Mouse (Mus musculus): ENCODE data around the gene St5. TPM values are rescaled to one million over a fixed set of nuclear protein-coding genes. Genes with fewer than 3 reads are reported as not detected.

St5 gene
- polyA plus RNA-seq, 1 experiment from 2014 or later, result 21.7 TPM

DNA sequence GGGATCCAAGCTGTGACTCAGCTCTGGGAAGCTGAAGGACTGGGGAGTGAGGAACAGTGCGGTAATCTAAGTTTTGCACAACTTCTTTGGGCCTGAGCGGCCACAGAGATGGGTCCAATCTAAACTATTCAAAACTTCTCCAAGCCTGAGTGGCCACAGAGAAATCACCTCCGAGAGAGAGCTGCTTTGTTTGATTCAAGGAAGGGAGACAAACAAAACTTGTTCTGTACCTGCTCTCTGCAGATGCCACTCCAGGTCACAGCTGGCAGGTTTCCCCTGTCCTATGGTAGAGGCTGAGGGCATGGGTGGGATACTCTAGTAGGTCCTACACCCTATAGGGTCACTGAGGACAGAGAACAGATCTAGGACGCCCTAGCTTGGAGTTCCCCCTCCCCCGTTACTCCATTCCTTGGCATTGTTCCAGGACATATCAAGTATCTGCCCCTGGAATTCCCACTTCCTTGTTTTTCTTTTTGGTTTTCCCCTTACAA is 89.8 kb downstream of the St5 start:
- no peak overlapping the region for H3K27ac ChIP-seq
- WGBS, result 64% methylated on average over 5 of the region's 5 CpGs
- ATAC-seq, result no peak

DNA sequence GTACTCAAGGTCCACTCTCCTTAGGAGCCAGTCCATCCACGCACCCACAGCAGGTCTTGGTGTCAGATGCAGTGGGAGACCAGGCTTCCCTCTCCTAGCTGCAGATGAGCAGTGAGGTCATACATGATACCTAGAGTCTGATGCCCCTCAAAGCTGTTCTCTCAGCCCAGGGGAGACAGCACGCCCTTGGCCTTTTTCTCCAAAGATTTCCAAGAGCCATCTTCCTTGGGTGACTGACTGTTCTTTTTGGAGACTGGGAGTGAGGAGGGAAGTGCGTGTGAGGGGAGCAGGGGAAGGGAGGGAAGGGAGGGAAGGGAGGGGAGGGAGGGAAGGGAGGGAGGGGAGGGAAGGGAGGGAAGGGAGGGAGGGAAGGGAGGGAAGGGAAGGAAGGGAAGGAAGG is 90.4 kb downstream of the St5 start:
- no peak overlapping the region for H3K4me2 ChIP-seq (replicated peaks)
- H3K27ac ChIP-seq, result peak overlapping the region; percentile 78

More for the DNA sequence above, 89.8 kb downstream of the St5 start:
- 0 out of 2 replicates have a peak overlapping the region, but pooled peaks have one; percentile 2 for H3K4me2 ChIP-seq (replicated peaks)
- peaks cover 57% of the 10 kb centered on the region for H3K4me1 ChIP-seq (replicated peaks)
- no peaks in the 10 kb centered on the region for H3K36me3 ChIP-seq
- H3K9ac ChIP-seq (replicated peaks), result no peak overlapping the region
- H3K9me3 ChIP-seq, result no peaks in the 10 kb centered on the region
- H3K4me3 ChIP-seq (replicated peaks), result no peak overlapping the region
- H3K27me3 ChIP-seq, result no peaks in the 10 kb centered on the region

DNA sequence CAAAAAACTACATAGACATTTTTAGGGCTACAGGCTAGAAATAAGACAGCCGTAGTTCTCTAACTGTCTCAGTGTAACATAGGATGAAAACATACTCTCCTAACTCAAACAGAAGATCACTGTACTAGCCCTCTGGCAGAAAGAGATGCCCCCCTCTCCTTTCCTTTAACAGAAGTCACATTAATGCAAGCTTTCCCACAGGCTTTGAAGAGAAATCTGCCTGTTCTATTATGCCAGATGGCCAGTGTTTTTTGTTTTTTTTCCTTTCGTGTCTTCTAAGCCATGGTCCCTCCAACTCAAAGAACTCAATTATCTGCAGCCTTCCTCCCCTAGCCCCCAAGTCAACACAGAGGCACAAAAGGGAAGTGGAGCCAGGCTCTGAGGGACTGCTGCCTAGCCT is 90.9 kb downstream of the St5 start:
- H3K4me3 ChIP-seq (replicated peaks), result no peak overlapping the region
- H3K36me3 ChIP-seq, result no peaks in the 10 kb centered on the region
- H3K9ac ChIP-seq (replicated peaks), result no peak overlapping the region
- peaks cover 64% of the 10 kb centered on the region for H3K4me1 ChIP-seq (replicated peaks)
- no peak for ATAC-seq
- WGBS, result 27% methylated on average over 2 of the region's 2 CpGs
- no peaks in the 10 kb centered on the region for H3K27me3 ChIP-seq
- H3K27ac ChIP-seq, result peak overlapping the region; percentile 78
- H3K9me3 ChIP-seq, result no peaks in the 10 kb centered on the region
- no peak overlapping the region for H3K4me2 ChIP-seq (replicated peaks)

More for the DNA sequence above, 90.4 kb downstream of the St5 start:
- 77% methylated on average over 2 of the region's 3 CpGs for WGBS
- no peaks in the 10 kb centered on the region for H3K9me3 ChIP-seq
- H3K4me3 ChIP-seq (replicated peaks), result no peak overlapping the region
- H3K27me3 ChIP-seq, result no peaks in the 10 kb centered on the region
- no peaks in the 10 kb centered on the region for H3K36me3 ChIP-seq
- H3K9ac ChIP-seq (replicated peaks), result no peak overlapping the region
- H3K4me1 ChIP-seq (replicated peaks), result peaks cover 59% of the 10 kb centered on the region
- ATAC-seq, result no peak

DNA sequence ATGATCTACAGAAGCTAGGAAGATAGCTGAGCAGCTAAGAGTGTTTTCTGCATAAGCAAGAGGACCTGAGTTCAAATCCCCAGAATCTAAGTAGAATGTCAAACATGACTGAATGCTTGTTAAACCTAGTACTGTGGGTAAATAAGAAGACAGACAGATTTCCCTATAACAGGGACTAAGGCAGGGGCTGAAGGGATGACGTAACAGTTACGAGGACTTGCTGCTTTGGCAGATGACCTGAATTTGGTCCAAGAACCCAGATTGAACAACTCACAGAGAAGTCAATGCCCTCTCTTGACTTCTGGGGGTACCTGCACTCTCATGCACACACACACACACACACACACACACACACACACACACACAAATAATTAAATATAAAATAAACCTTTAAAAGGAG is 93.1 kb downstream of the St5 start:
- H3K4me2 ChIP-seq (replicated peaks), result no peak overlapping the region

DNA sequence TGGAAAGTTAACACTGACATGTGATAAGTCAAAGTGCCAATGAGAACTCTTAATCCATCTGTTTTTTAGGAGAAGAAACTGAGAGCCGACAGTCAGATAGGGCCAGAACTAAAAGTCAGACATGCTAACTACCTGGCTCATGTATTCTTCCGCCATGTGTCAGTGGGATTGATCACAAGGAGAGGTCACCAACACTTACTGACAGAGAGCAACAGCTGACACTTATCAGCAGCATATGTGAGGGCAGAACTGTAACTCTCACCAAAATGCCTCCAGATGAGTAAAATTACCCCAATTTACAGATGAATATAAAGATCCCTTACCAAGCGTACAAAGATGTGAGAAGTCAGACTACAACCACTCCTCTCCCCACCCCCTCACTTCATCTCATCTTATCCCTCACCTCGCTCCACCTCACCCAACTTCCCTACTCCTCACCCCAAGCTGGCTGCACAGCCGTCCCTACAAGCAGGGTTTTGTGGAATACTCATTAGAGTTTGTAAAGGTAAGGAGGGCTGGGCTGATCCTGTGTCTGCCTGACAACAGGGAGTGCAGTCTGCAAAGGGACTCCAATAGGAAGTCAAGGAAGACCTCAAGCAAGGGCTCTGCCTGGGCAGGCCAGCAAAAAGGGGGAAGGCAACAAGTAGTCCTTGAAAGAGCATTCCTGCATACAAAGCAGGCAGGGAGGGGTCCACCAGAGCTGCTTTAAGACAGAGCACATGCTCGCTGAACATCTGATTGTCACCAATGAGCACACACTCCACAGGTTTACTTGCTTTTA is 93.7 kb downstream of the St5 start:
- WGBS, result 54% methylated on average over 6 of the region's 6 CpGs
- ATAC-seq, result no peak

More for the DNA sequence above, 93.1 kb downstream of the St5 start:
- H3K9me3 ChIP-seq, result no peaks in the 10 kb centered on the region
- H3K4me1 ChIP-seq (replicated peaks), result peaks cover 44% of the 10 kb centered on the region
- ATAC-seq, result no peak
- H3K9ac ChIP-seq (replicated peaks), result no peak overlapping the region
- whole genome bisulfite sequencing, result 89% methylated on average over 2 of the region's 2 CpGs
- no peaks in the 10 kb centered on the region for H3K36me3 ChIP-seq
- no peak overlapping the region for H3K27ac ChIP-seq
- no peaks in the 10 kb centered on the region for H3K27me3 ChIP-seq
- H3K4me3 ChIP-seq (replicated peaks), result no peak overlapping the region

DNA sequence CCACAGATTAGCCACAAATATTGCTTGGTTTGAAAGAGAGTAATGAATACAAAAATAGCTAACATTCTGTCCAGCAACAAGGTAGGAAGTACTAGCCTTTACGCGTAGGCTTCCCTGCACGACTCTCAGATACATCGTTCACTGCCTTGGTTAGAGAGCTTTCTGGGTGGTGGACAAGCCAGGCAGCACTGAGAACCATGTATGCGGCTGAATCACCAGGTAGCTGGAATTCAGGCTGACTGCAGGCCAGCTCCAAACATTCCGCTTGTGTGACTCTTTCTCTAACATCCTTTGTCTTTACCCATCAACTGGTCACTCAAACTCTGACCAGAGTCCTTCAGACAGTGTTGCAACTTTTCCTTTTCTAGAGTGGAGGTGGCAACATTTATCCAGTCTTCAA is 94.6 kb downstream of the St5 start:
- WGBS, result 91% methylated on average over 6 of the region's 6 CpGs

More for the DNA sequence above, 93.7 kb downstream of the St5 start:
- H3K4me2 ChIP-seq (replicated peaks), result no peak overlapping the region
- no peak overlapping the region for H3K9ac ChIP-seq (replicated peaks)
- no peaks in the 10 kb centered on the region for H3K9me3 ChIP-seq
- peaks cover 38% of the 10 kb centered on the region for H3K4me1 ChIP-seq (replicated peaks)
- no peaks in the 10 kb centered on the region for H3K36me3 ChIP-seq
- H3K27me3 ChIP-seq, result no peaks in the 10 kb centered on the region
- no peak overlapping the region for H3K27ac ChIP-seq
- no peak overlapping the region for H3K4me3 ChIP-seq (replicated peaks)

DNA sequence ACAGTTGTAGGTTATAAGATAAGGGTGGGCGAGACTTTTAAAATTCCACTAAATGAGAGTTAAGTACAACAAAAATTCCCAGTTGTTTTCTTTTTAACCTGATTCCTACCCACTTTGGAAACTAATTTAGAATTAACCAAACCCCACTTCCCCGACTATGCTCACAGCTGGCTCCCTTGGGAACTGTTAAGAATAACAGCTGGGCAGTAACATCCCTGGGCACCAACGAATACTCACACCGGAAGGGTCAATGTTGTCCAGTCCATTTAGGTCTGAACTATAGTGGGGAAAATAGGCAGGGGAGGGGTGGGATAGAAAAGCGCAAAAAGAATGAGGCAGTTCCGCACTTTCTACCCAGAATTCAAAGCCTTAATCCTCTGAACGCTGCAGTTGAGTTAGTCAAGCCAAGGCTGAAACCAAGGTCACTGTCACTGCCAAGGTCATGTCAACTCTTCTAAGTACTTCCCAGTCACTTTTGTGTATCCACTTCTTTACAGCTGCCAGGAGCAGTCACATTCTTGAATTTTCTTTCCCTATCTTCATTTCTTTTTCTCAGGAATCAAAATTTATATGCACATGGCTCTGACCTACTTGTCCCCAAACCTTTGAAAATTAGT is 96.3 kb downstream of the St5 start:
- WGBS, result 71% methylated on average over 7 of the region's 7 CpGs
- H3K27ac ChIP-seq, result no peak overlapping the region
- ATAC-seq, result no peak
- H3K4me2 ChIP-seq (replicated peaks), result no peak overlapping the region
- H3K4me3 ChIP-seq (replicated peaks), result no peak overlapping the region
- no peak overlapping the region for H3K9ac ChIP-seq (replicated peaks)
- no peaks in the 10 kb centered on the region for H3K27me3 ChIP-seq
- no peaks in the 10 kb centered on the region for H3K9me3 ChIP-seq
- H3K4me1 ChIP-seq (replicated peaks), result peaks cover 21% of the 10 kb centered on the region
- H3K36me3 ChIP-seq, result no peaks in the 10 kb centered on the region

More for the DNA sequence above, 94.6 kb downstream of the St5 start:
- Histone ChIP-seq H3K9ac (replicated peaks) (no peak overlapping the region), H3K36me3 (no peaks in the 10 kb centered on the region), H3K27ac (no peak overlapping the region), H3K4me1 (replicated peaks) (peaks cover 32% of the 10 kb centered on the region), H3K4me3 (replicated peaks) (no peak overlapping the region), H3K9me3 (no peaks in the 10 kb centered on the region), H3K4me2 (replicated peaks) (no peak overlapping the region), H3K27me3 (no peaks in the 10 kb centered on the region)
- ATAC-seq, result no peak

DNA sequence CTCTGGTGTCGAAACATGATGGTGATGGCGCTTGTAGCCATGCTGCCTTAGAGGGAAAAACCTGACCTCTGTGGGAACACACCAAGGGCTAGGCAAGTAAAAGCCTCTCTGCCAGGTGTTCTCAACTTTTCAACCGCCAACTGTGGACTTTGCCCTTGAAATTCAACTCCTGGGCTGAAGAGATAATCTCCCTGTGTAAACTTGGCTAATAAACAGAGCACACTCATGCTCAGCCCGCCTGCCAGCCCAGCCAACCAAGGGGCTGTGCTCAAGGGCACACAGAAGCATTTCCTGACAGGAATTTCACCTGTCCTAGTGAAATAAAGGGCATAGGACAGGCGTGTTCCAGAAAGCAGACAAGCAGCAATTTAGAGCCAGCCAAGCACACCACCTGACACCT is 100.8 kb downstream of the St5 start:
- H3K9me3 ChIP-seq, result no peaks in the 10 kb centered on the region
- 84% methylated on average over 5 of the region's 5 CpGs for WGBS
- ATAC-seq, result no peak

DNA sequence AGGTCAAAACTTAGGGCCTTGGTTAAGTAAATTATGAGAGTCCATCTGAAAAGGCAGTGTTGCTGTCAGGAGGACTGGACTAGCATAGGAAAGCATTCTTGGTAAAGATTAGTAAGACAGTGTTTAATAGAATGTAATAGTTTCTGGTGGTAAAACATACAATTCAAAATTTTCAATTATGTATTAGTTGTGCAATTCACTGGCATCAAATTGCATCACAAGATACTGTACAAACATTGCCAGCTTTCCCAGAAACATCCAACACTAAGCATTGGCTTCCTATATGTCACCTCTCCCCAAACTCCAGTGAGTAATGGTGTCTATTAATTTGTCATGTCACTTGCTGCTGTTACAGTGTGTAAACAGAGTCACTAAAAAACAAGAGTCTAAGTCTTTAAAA is 101.4 kb downstream of the St5 start:
- H3K4me2 ChIP-seq (replicated peaks), result no peak overlapping the region
- ATAC-seq, result no peak
- H3K9me3 ChIP-seq, result no peaks in the 10 kb centered on the region
- no peak overlapping the region for H3K4me3 ChIP-seq (replicated peaks)
- no peaks in the 10 kb centered on the region for H3K27me3 ChIP-seq
- H3K9ac ChIP-seq (replicated peaks), result no peak overlapping the region
- H3K4me1 ChIP-seq (replicated peaks), result 0 out of 2 replicates have a peak, but pooled peaks cover 2% of the 10 kb centered on the region
- no peak overlapping the region for H3K27ac ChIP-seq
- no peaks in the 10 kb centered on the region for H3K36me3 ChIP-seq

More for the DNA sequence above, 100.8 kb downstream of the St5 start:
- peaks cover 2% of the 10 kb centered on the region; the same call in 1 of the 2 replicates for H3K4me1 ChIP-seq (replicated peaks)
- H3K27me3 ChIP-seq, result no peaks in the 10 kb centered on the region
- H3K9ac ChIP-seq (replicated peaks), result no peak overlapping the region
- no peaks in the 10 kb centered on the region for H3K36me3 ChIP-seq
- H3K4me2 ChIP-seq (replicated peaks), result no peak overlapping the region
- no peak overlapping the region for H3K4me3 ChIP-seq (replicated peaks)
- no peak overlapping the region for H3K27ac ChIP-seq

DNA sequence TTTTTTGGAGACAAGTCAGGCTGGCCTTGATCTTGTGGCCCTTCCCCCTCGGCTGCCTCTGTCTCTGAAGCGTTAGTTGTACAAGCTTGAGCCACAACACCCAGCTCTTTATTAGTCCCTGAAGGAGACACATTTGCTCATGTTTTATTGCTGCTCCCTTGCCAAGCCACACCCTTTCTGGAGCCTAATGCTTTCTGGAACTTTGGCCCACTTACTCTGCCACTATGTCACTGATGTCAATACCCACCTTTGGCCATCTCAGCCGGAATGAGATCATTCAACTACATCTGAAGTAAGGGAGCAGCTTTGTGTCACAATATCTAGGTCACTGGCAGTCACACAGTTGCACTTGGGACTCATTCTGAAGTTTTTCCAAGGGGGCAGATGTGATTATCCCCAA is 102.7 kb downstream of the St5 start:
- Histone ChIP-seq H3K4me1 (replicated peaks) (0 out of 2 replicates have a peak, but pooled peaks cover 2% of the 10 kb centered on the region), H3K27ac (no peak overlapping the region), H3K9me3 (no peaks in the 10 kb centered on the region), H3K4me3 (replicated peaks) (no peak overlapping the region), H3K4me2 (replicated peaks) (no peak overlapping the region), H3K27me3 (no peaks in the 10 kb centered on the region), H3K9ac (replicated peaks) (no peak overlapping the region), H3K36me3 (no peaks in the 10 kb centered on the region)
- ATAC-seq, result no peak
- WGBS, result 82% methylated on average over 3 of the region's 3 CpGs

DNA sequence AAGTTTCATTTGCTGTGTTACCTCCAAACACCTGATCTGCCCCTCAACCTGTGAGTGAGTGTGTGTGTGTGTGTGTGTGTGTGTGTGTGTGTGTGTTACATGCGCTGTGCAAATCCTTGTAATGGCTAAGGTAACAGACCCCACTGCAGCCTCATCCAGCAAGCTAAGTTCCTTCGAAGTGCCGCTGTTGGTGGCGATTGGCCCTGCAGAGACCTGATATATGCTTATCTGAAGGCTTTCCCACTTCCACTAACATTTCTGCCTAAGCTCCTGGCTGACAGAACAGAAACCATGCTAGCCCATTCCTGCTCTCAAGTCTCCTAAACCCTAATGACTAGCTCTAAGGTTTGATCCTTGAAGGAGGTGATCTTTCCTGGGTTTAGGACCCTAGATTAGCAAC is 103.4 kb downstream of the St5 start:
- H3K27me3 ChIP-seq, result no peaks in the 10 kb centered on the region
- no peaks in the 10 kb centered on the region for H3K9me3 ChIP-seq
- H3K27ac ChIP-seq, result no peak overlapping the region
- no peak overlapping the region for H3K4me3 ChIP-seq (replicated peaks)
- 0 out of 2 replicates have a peak, but pooled peaks cover 2% of the 10 kb centered on the region for H3K4me1 ChIP-seq (replicated peaks)
- no peaks in the 10 kb centered on the region for H3K36me3 ChIP-seq
- ATAC-seq, result no peak
- H3K9ac ChIP-seq (replicated peaks), result no peak overlapping the region
- 98% methylated on average over 4 of the region's 4 CpGs for WGBS
- H3K4me2 ChIP-seq (replicated peaks), result no peak overlapping the region

DNA sequence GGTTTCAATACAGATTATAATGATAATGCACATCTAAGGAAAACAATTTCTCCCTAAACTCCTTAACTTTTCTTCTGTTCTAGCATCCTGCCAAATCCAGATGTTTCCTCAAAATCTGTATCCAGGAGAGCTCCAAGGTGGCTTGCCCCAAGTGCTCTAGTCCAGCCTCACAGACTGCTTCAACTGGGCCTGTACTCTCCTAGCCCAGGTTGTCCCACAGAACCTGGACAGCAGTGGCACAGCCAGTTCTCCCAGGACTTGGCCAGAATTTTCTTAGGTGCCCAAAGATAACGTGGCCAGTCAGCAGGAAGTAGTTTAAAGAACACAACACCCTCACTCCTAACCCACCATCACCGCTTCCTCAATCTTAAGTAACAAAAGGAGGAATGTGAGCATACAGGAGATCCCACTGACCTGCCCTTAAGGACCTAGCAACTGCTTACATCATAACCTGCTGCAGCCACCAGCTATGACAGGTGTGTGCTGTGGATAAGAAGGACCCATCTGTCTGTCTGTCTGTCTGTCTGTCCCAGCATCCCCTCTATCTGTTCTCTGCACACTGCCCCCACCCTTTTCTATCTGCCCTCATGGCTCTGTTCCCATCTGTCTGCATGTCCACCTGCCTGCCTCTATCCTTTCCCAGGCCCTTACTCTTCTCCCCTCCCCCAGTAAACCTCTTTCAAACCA is 108.4 kb downstream of the St5 start:
- H3K27ac ChIP-seq, result no peak overlapping the region
- no peak for ATAC-seq
- H3K4me1 ChIP-seq (replicated peaks), result no peaks in the 10 kb centered on the region
- H3K9ac ChIP-seq (replicated peaks), result no peak overlapping the region
- H3K4me3 ChIP-seq (replicated peaks), result no peak overlapping the region
- H3K9me3 ChIP-seq, result no peaks in the 10 kb centered on the region
- no peaks in the 10 kb centered on the region for H3K27me3 ChIP-seq
- no peaks in the 10 kb centered on the region for H3K36me3 ChIP-seq
- H3K4me2 ChIP-seq (replicated peaks), result no peak overlapping the region
- WGBS, result 80% methylated on average over 2 of the region's 2 CpGs
